16 mouse cellular contexts compared by ENCODE assay signal in the genomic region with DNA sequence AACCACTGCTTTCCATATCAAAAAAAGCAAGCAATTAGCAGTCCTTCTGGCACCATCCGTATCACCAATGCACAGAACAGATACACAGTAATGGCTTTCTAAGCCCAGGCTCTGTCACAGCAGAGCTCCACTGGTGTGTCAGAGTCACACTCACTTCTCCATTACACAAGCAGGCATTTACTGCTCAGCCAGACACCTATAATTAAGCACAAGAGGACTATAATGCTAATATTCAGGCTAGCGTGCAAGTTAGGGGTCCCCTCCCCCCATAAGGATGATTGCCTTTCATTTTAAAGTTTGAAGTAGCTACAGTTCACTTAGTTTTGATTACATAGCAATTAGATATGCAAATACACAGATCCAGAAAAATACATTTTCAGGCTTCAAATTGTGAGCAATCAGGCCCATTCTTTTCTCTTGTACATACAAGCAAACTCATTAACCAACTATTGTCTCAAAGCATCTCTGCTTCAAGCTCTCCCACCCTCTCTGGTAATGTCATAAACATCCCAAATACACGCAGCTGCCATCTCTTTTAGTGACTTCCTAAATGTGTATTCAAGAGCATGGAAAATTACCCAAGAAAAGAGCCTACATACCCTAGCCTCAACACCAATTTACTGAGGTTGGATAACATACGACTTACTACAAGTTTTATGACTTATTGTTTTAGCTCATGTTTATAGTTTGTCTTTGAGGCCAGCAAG.
DNase-seq lines count a peak whose midpoint lies in the region; ATAC-seq lines count a peak whose summit lies in the region.
"Had no signal": no experiment of that assay in that cellular context is flagged by ENCODE, and none has a peak within 500 bp of the region (broad histone marks: within the 10 kb centered on the region; RNA-seq: fewer than 3 reads in every experiment).

No protein-coding gene starts in this region.

- no peak overlapping the region for H3K4me2 ChIP-seq in hindbrain, embryonic 13.5 days
- no peak overlapping the region for H3K4me2 ChIP-seq in hindbrain, embryonic 12.5 days (replicated peaks)
- H3K4me2 ChIP-seq in midbrain, embryonic 14.5 days (ENCODE audit: low read length) = no peak overlapping the region
- no peak overlapping the region for H3K4me2 ChIP-seq in midbrain, embryonic 11.5 days
- H3K4me2 ChIP-seq in forebrain, embryonic 13.5 days = 0 out of 2 replicates have a peak overlapping the region, but pooled peaks have one; percentile 1
- H3K4me2 ChIP-seq in midbrain, embryonic 15.5 days = no peak overlapping the region
- H3K4me2 ChIP-seq: intestine, embryonic 15.5 days; lung, embryonic 14.5 days had no signal

- no peak for ATAC-seq in hindbrain, embryonic 13.5 days (ENCODE audit: low FRiP score)
- no peak for ATAC-seq in hindbrain, embryonic 12.5 days (ENCODE audit: low FRiP score)
- ATAC-seq in midbrain, embryonic 14.5 days (ENCODE audit: low FRiP score, low TSS enrichment) = no peak
- no peak for ATAC-seq in midbrain, embryonic 11.5 days (ENCODE audit: low FRiP score)
- peak; percentile 96 for ATAC-seq in forebrain, embryonic 13.5 days
- peak; percentile 79 for ATAC-seq in midbrain, embryonic 15.5 days (replicated peaks)
- ATAC-seq: intestine, embryonic 15.5 days had no signal

- H3K27me3 ChIP-seq in hindbrain, embryonic 13.5 days = no peaks in the 10 kb centered on the region
- no peaks in the 10 kb centered on the region for H3K27me3 ChIP-seq in hindbrain, embryonic 12.5 days
- no peaks in the 10 kb centered on the region for H3K27me3 ChIP-seq in midbrain, embryonic 14.5 days (ENCODE audit: control insufficient read depth, insufficient read depth, low read length)
- H3K27me3 ChIP-seq in midbrain, embryonic 11.5 days (ENCODE audit: control insufficient read depth, insufficient read depth, low read length) = no peaks in the 10 kb centered on the region
- H3K27me3 ChIP-seq in forebrain, embryonic 13.5 days = no peaks in the 10 kb centered on the region
- no peaks in the 10 kb centered on the region for H3K27me3 ChIP-seq in midbrain, embryonic 15.5 days (replicated peaks)
- H3K27me3 ChIP-seq: intestine, embryonic 15.5 days had no signal

- H3K36me3 ChIP-seq in hindbrain, embryonic 13.5 days = no peaks in the 10 kb centered on the region
- H3K36me3 ChIP-seq in hindbrain, embryonic 12.5 days = no peaks in the 10 kb centered on the region; the same call in 1 of the 2 replicates
- no peaks in the 10 kb centered on the region for H3K36me3 ChIP-seq in midbrain, embryonic 14.5 days (ENCODE audit: control insufficient read depth, insufficient read depth, low read length)
- no peaks in the 10 kb centered on the region for H3K36me3 ChIP-seq in midbrain, embryonic 11.5 days (ENCODE audit: control insufficient read depth, insufficient read depth, low read length)
- H3K36me3 ChIP-seq in forebrain, embryonic 13.5 days (ENCODE audit: poor library complexity, severe bottlenecking) = no peaks in the 10 kb centered on the region
- H3K36me3 ChIP-seq in midbrain, embryonic 15.5 days (replicated peaks) = no peaks in the 10 kb centered on the region
- H3K36me3 ChIP-seq: intestine, embryonic 15.5 days had no signal

- no peak overlapping the region for H3K9ac ChIP-seq in hindbrain, embryonic 13.5 days
- no peak overlapping the region for H3K9ac ChIP-seq in hindbrain, embryonic 12.5 days
- no peak overlapping the region for H3K9ac ChIP-seq in midbrain, embryonic 14.5 days (replicated peaks; ENCODE audit: low read length)
- no peak overlapping the region for H3K9ac ChIP-seq in midbrain, embryonic 11.5 days (ENCODE audit: low read length)
- H3K9ac ChIP-seq in forebrain, embryonic 13.5 days = no peak overlapping the region
- H3K9ac ChIP-seq in midbrain, embryonic 15.5 days = no peak overlapping the region
- H3K9ac ChIP-seq: intestine, embryonic 15.5 days; lung, embryonic 14.5 days had no signal

- DNase-seq in midbrain, embryonic 14.5 days = peak; percentile 34
- DNase-seq in midbrain, embryonic 11.5 days (ENCODE audit: low spot score, missing footprints) = no peak
- DNase-seq in embryo, embryonic 10 days (ENCODE audit: low spot score) = no peak
- DNase-seq in thymus, postnatal 25 days = no peak
- DNase-seq: cerebellum, adult 11 months; cerebellum, postnatal 25 days; heart, adult 2 months; heart, postnatal 14 days; left cerebral cortex, postnatal 4 days; lung, embryonic 14.5 days; lung, postnatal 4 days had no signal

- H3K4me3 ChIP-seq in hindbrain, embryonic 13.5 days = no peak overlapping the region
- no peak overlapping the region for H3K4me3 ChIP-seq in hindbrain, embryonic 12.5 days
- no peak overlapping the region for H3K4me3 ChIP-seq in midbrain, embryonic 14.5 days (replicated peaks; ENCODE audit: low read depth, low read length)
- H3K4me3 ChIP-seq in midbrain, embryonic 11.5 days (ENCODE audit: low read depth, low read length) = no peak overlapping the region
- H3K4me3 ChIP-seq in forebrain, embryonic 13.5 days = no peak overlapping the region
- H3K4me3 ChIP-seq in midbrain, embryonic 15.5 days = no peak overlapping the region
- H3K4me3 ChIP-seq: heart, adult 2 months; intestine, embryonic 15.5 days had no signal

- no peaks in the 10 kb centered on the region for H3K9me3 ChIP-seq in hindbrain, embryonic 13.5 days
- H3K9me3 ChIP-seq in hindbrain, embryonic 12.5 days (replicated peaks) = no peaks in the 10 kb centered on the region
- H3K9me3 ChIP-seq in midbrain, embryonic 14.5 days (ENCODE audit: control insufficient read depth, low read length) = no peaks in the 10 kb centered on the region
- H3K9me3 ChIP-seq in midbrain, embryonic 11.5 days (ENCODE audit: control insufficient read depth, low read length) = no peaks in the 10 kb centered on the region
- no peaks in the 10 kb centered on the region for H3K9me3 ChIP-seq in forebrain, embryonic 13.5 days (replicated peaks)
- H3K9me3 ChIP-seq in midbrain, embryonic 15.5 days = no peaks in the 10 kb centered on the region
- H3K9me3 ChIP-seq: intestine, embryonic 15.5 days had no signal

- 47% methylated on average over 4 of the region's 4 CpGs for WGBS in hindbrain, embryonic 13.5 days
- 64% methylated on average over 4 of the region's 4 CpGs for WGBS in hindbrain, embryonic 12.5 days
- 60% methylated on average over 4 of the region's 4 CpGs for WGBS in midbrain, embryonic 14.5 days
- 75% methylated on average over 4 of the region's 4 CpGs for WGBS in midbrain, embryonic 11.5 days
- WGBS in forebrain, embryonic 13.5 days = 32% methylated on average over 4 of the region's 4 CpGs
- 55% methylated on average over 4 of the region's 4 CpGs for WGBS in midbrain, embryonic 15.5 days

- peak overlapping the region; percentile 60 for H3K27ac ChIP-seq in hindbrain, embryonic 13.5 days
- no peak overlapping the region for H3K27ac ChIP-seq in hindbrain, embryonic 12.5 days
- H3K27ac ChIP-seq in midbrain, embryonic 14.5 days (replicated peaks; ENCODE audit: low read depth, low read length) = peak overlapping the region; percentile 14; the same call in 1 of the 2 replicates
- H3K27ac ChIP-seq in midbrain, embryonic 11.5 days (ENCODE audit: low read depth, low read length) = no peak overlapping the region
- H3K27ac ChIP-seq in forebrain, embryonic 13.5 days = peak overlapping the region; percentile 60
- no peak overlapping the region for H3K27ac ChIP-seq in midbrain, embryonic 15.5 days
- H3K27ac ChIP-seq: heart, adult 2 months; intestine, embryonic 15.5 days had no signal

- H3K4me1 ChIP-seq in hindbrain, embryonic 13.5 days (replicated peaks) = peaks cover 15% of the 10 kb centered on the region
- H3K4me1 ChIP-seq in hindbrain, embryonic 12.5 days = peaks cover 4% of the 10 kb centered on the region
- peaks cover 11% of the 10 kb centered on the region for H3K4me1 ChIP-seq in midbrain, embryonic 14.5 days (ENCODE audit: control insufficient read depth, insufficient read depth, low read length)
- H3K4me1 ChIP-seq in midbrain, embryonic 11.5 days (ENCODE audit: control insufficient read depth, insufficient read depth, low read length) = peaks cover 2% of the 10 kb centered on the region; the same call in 1 of the 2 replicates
- peaks cover 39% of the 10 kb centered on the region for H3K4me1 ChIP-seq in forebrain, embryonic 13.5 days
- H3K4me1 ChIP-seq in midbrain, embryonic 15.5 days = peaks cover 8% of the 10 kb centered on the region
- H3K4me1 ChIP-seq: intestine, embryonic 15.5 days had no signal

Comparison
In these comparisons a context has a peak if more than half of its experiments do, and no peak if none do; other contexts are left out.
1. ATAC-seq: peak in forebrain, embryonic 13.5 days (single experiment) and midbrain, embryonic 15.5 days (single experiment); none in hindbrain, embryonic 13.5 days (single experiment), hindbrain, embryonic 12.5 days (single experiment), midbrain, embryonic 14.5 days (single experiment) and midbrain, embryonic 11.5 days (single experiment).
2. H3K27ac ChIP-seq: peak in hindbrain, embryonic 13.5 days (single experiment), midbrain, embryonic 14.5 days (single experiment) and forebrain, embryonic 13.5 days (single experiment); none in hindbrain, embryonic 12.5 days (single experiment), midbrain, embryonic 11.5 days (single experiment) and midbrain, embryonic 15.5 days (single experiment).